Mouse (Mus musculus): ENCODE data around the gene Armc2. TPM values are rescaled to one million over a fixed set of nuclear protein-coding genes. Genes with fewer than 3 reads are reported as not detected.

Gene Armc2
- polyA plus RNA-seq, 1 experiment = 10.2 TPM

GRCm38 (mm10) chr10:41896865-41897264 is 121.4 kb downstream of the Armc2 start:
- TF ChIP-seq CTCF (IDR thresholded peaks at IDR 0.05; ENCODE audit: borderline replicate concordance, extremely low read depth, insufficient read depth, insufficient read length) = no peak
- no peak for TF ChIP-seq POLR2A (IDR thresholded peaks at IDR 0.05; ENCODE audit: borderline replicate concordance, extremely low read depth, insufficient read depth, insufficient read length, poor library complexity, severe bottlenecking)
- no peak for DNase-seq (ENCODE audit: low read depth)

GRCm38 (mm10) chr10:41896425-41896824 is 121.8 kb downstream of the Armc2 start:
- DNase-seq (ENCODE audit: low read depth) = no peak
- TF ChIP-seq POLR2A (IDR thresholded peaks at IDR 0.05; ENCODE audit: borderline replicate concordance, extremely low read depth, insufficient read depth, insufficient read length, poor library complexity, severe bottlenecking) (no peak), CTCF (IDR thresholded peaks at IDR 0.05; ENCODE audit: borderline replicate concordance, extremely low read depth, insufficient read depth, insufficient read length) (no peak)

- DNase-seq (ENCODE audit: low read depth) = no peak
- no peak for TF ChIP-seq CTCF (IDR thresholded peaks at IDR 0.05; ENCODE audit: borderline replicate concordance, extremely low read depth, insufficient read depth, insufficient read length)
- TF ChIP-seq POLR2A (IDR thresholded peaks at IDR 0.05; ENCODE audit: borderline replicate concordance, extremely low read depth, insufficient read depth, insufficient read length, poor library complexity, severe bottlenecking) = no peak
These were observed 124.5 kb downstream of the Armc2 start for GRCm38 (mm10) chr10:41893433-41894411.

- TF ChIP-seq CTCF (IDR thresholded peaks at IDR 0.05; ENCODE audit: borderline replicate concordance, extremely low read depth, insufficient read depth, insufficient read length) (no peak), POLR2A (IDR thresholded peaks at IDR 0.05; ENCODE audit: borderline replicate concordance, extremely low read depth, insufficient read depth, insufficient read length, poor library complexity, severe bottlenecking) (no peak)
- no peak for DNase-seq (ENCODE audit: low read depth)
These were observed 126.9 kb downstream of the Armc2 start for GRCm38 (mm10) chr10:41891312-41891711.

- TF ChIP-seq CTCF (IDR thresholded peaks at IDR 0.05; ENCODE audit: borderline replicate concordance, extremely low read depth, insufficient read depth, insufficient read length) = no peak
- no peak for TF ChIP-seq POLR2A (IDR thresholded peaks at IDR 0.05; ENCODE audit: borderline replicate concordance, extremely low read depth, insufficient read depth, insufficient read length, poor library complexity, severe bottlenecking)
- no peak for DNase-seq (ENCODE audit: low read depth)
These were observed 127.7 kb downstream of the Armc2 start for GRCm38 (mm10) chr10:41890537-41890936.

- no peak for DNase-seq (ENCODE audit: low read depth)
- TF ChIP-seq POLR2A (IDR thresholded peaks at IDR 0.05; ENCODE audit: borderline replicate concordance, extremely low read depth, insufficient read depth, insufficient read length, poor library complexity, severe bottlenecking) (no peak), CTCF (IDR thresholded peaks at IDR 0.05; ENCODE audit: borderline replicate concordance, extremely low read depth, insufficient read depth, insufficient read length) (no peak)
These were observed 128.7 kb downstream of the Armc2 start for GRCm38 (mm10) chr10:41889566-41889965.

- peak; percentile 65 for DNase-seq (ENCODE audit: low read depth)
- TF ChIP-seq CTCF (IDR thresholded peaks at IDR 0.05; ENCODE audit: borderline replicate concordance, extremely low read depth, insufficient read depth, insufficient read length) = peak; percentile 45; the same call in 1 of the 2 replicates
- TF ChIP-seq POLR2A (IDR thresholded peaks at IDR 0.05; ENCODE audit: borderline replicate concordance, extremely low read depth, insufficient read depth, insufficient read length, poor library complexity, severe bottlenecking) = no peak
These were observed 129.8 kb downstream of the Armc2 start for GRCm38 (mm10) chr10:41888365-41888941.

GRCm38 (mm10) chr10:41887080-41887821 is 131.0 kb downstream of the Armc2 start:
- TF ChIP-seq POLR2A (IDR thresholded peaks at IDR 0.05; ENCODE audit: borderline replicate concordance, extremely low read depth, insufficient read depth, insufficient read length, poor library complexity, severe bottlenecking) (peak; percentile 76), CTCF (IDR thresholded peaks at IDR 0.05; ENCODE audit: borderline replicate concordance, extremely low read depth, insufficient read depth, insufficient read length) (no peak)
- peak; percentile 98 for DNase-seq (ENCODE audit: low read depth)

GRCm38 (mm10) chr10:41883741-41884575 is 134.3 kb downstream of the Armc2 start:
- TF ChIP-seq POLR2A (IDR thresholded peaks at IDR 0.05; ENCODE audit: borderline replicate concordance, extremely low read depth, insufficient read depth, insufficient read length, poor library complexity, severe bottlenecking) (no peak), CTCF (IDR thresholded peaks at IDR 0.05; ENCODE audit: borderline replicate concordance, extremely low read depth, insufficient read depth, insufficient read length) (no peak)
- DNase-seq (ENCODE audit: low read depth) = no peak

- peak; percentile 48 for DNase-seq (ENCODE audit: low read depth)
- no peak for TF ChIP-seq POLR2A (IDR thresholded peaks at IDR 0.05; ENCODE audit: borderline replicate concordance, extremely low read depth, insufficient read depth, insufficient read length, poor library complexity, severe bottlenecking)
- no peak for TF ChIP-seq CTCF (IDR thresholded peaks at IDR 0.05; ENCODE audit: borderline replicate concordance, extremely low read depth, insufficient read depth, insufficient read length)
These were observed 136.8 kb downstream of the Armc2 start for GRCm38 (mm10) chr10:41881438-41881837.
